Mouse (Mus musculus) lung, embryonic 14.5 days (tissue): ENCODE results near the gene Prkca. TPM values are rescaled to one million over a fixed set of nuclear protein-coding genes. Genes with fewer than 3 reads are reported as not detected.

Source experiments
- ATAC-seq: fragments of 200-750 bp; cut with Nextera tagmentation; 2 replicates; pipeline ENCODE4 v1.8.0; 2017; ENCODE audit warnings: mild to moderate bottlenecking, moderate TSS enrichment, moderate library complexity; ENCODE audit not compliant: insufficient read depth
- DNase-seq: peaks from one replicate; pipeline ENCODE4 v3.0.0-alpha.2; 2015
- H3K27ac ChIP-seq: fragments of 300-500 bp; sonication (generic); 2 replicates; pipeline ENCODE4 v1.5.1; 2014; ENCODE audit warnings: low read depth, mild to moderate bottlenecking, moderate library complexity
- H3K27me3 ChIP-seq: fragments of 300-500 bp; sonication (generic); 2 replicates; pipeline ENCODE4 v1.6.1; 2014; ENCODE audit warnings: low read length, control low read depth; ENCODE audit not compliant: insufficient read depth
- H3K36me3 ChIP-seq: fragments of 300-500 bp; sonication (generic); 2 replicates; pipeline ENCODE4 v1.6.1; 2014; ENCODE audit warnings: control low read depth; ENCODE audit not compliant: insufficient read depth
- H3K4me1 ChIP-seq: fragments of 300-500 bp; sonication (generic); 2 replicates; pipeline ENCODE4 v1.6.1; 2014; ENCODE audit warnings: antibody characterized with exemption, control low read depth; ENCODE audit not compliant: insufficient read depth
- H3K4me2 ChIP-seq: fragments of 300-500 bp; sonication (generic); 2 replicates; pipeline ENCODE4 v1.6.1; 2014; ENCODE audit warnings: mild to moderate bottlenecking
- H3K4me3 ChIP-seq: fragments of 300-500 bp; sonication (generic); 2 replicates; pipeline ENCODE4 v1.5.1; 2014; ENCODE audit warnings: low read depth, low read length
- H3K9ac ChIP-seq: fragments of 300-500 bp; sonication (generic); 2 replicates; pipeline ENCODE4 v1.6.1; 2014
- H3K9me3 ChIP-seq: fragments of 300-500 bp; sonication (generic); 2 replicates; pipeline ENCODE4 v1.6.1; 2016; ENCODE audit warnings: low read depth, low read length, control low read depth
- CTCF ChIP-seq: IDR thresholded peaks from 2 replicates; pipeline ENCODE4 v1.5.1; 2016; ENCODE audit warnings: antibody characterized with exemption, low read depth
- WGBS: fragments of 180-500 bp; shearing (Covaris S2); extraction: QIAGEN DNeasy Blood & Tissue Kit; methylation state at CpG from one replicate; pipeline ENCODE4 v1.1.7; 2014; 5-methylcytosine and 5-hydroxymethylcytosine counted together
- polyA plus RNA-seq: library from polyadenylated mRNA; unstranded; fragments of >200 nt; fragmentation: Nextera tagmentation; extraction: Ambion mirVana; gene quantifications from 2 replicates; pipeline ENCODE4 v1.2.1, GENCODE M21; 2014

The Prkca gene
- polyA plus RNA-seq, 1 experiment from 2014 or later: 11.8 TPM

DNA sequence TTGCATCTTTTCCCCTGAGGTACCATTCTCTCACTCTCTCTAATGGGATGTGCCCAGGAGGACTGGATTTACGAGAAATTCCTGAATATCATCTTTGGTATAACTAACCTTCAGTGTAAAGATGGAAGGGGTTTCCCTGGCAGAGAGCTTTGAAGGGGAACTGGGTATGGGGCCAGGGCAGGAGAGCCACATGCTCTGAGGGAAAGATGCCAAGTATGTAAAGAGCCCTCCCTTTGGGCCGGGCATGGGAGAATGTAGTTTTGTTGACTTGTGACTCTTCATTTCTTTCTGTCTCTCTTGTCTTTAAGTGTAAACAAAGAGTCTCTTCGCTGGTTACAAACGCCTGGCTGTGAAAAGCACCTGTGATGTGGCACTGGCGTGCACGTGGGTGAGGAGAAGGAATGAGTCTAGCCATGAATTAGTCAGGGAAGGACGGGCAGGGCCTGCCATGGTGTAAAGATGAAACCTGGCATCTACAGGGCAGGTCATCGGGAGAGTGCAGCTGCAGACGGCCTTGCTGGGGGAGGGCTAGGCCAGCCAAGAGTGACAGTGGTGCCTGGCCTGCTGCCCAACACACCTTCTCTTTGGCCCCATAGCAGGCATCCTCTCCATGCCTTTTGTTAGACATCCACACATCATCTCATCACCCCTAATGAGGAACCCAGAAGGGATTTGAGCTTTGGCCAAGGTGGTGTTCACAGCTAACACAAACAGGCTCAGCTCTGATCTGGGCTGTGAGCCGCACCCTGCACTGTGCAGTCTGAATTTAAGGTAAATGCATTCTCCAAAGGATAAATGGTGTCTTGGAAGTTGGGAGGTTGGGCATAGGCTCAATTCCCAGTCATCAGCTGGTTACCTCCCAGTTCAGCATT lies 388.3 kb downstream of the Prkca start:
- H3K27me3 ChIP-seq: no peaks in the 10 kb centered on the region
- H3K9me3 ChIP-seq: no peaks in the 10 kb centered on the region
- TF ChIP-seq CTCF: no peak
- no peak overlapping the region for H3K4me3 ChIP-seq
- H3K36me3 ChIP-seq: no peaks in the 10 kb centered on the region
- H3K4me1 ChIP-seq: no peaks in the 10 kb centered on the region
- no peak overlapping the region for H3K27ac ChIP-seq
- no peak for DNase-seq
- no peak overlapping the region for H3K4me2 ChIP-seq
- 65% methylated on average over 10 of the region's 10 CpGs for WGBS
- no peak overlapping the region for H3K9ac ChIP-seq
- no peak for ATAC-seq

DNA sequence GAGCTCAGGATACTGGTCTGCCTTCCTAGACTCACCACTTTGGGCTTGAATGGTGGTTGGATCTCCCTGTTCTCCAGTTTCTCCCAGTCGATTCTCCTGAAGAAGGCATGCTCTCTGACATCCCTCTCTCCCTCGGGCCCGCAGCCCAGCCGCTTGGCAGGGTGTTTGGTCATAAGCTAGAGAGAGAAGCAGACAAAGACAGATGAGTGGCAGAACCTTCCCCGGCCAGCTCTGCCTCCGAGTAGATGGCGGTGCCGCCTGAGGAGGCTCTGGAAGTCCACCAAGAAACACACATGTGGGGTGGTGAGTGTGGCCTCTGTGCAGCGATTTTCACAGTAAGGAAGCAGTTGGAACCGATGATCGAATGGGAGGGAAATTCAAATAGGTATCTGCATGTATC lies 392.3 kb downstream of the Prkca start:
- Histone ChIP-seq H3K27ac (no peak overlapping the region), H3K4me1 (no peaks in the 10 kb centered on the region), H3K4me2 (no peak overlapping the region), H3K9ac (no peak overlapping the region), H3K4me3 (no peak overlapping the region), H3K27me3 (no peaks in the 10 kb centered on the region), H3K9me3 (no peaks in the 10 kb centered on the region), H3K36me3 (no peaks in the 10 kb centered on the region)
- no peak for TF ChIP-seq CTCF
- 73% methylated on average over 11 of the region's 11 CpGs for WGBS
- no peak for DNase-seq
- ATAC-seq: no peak

DNA sequence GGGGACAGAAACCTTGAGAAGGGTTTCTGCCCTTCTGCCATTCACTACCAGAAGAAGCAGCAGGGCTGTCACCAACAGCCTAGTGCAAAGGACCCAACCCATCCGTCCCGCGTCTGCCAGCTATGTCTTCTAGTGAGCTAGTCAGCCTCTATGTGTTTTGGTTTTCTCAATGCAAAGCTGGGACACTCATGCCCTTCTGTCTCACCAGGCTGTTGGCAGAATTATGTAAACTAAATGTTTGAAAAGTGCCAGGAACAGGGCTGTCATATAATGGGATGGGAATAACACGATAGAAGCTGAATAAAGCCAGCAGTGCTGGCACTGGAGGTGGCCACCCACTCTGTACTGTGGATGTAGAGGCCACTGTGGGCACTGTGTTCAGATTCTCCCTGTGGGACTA lies 393.1 kb downstream of the Prkca start:
- Histone ChIP-seq H3K9me3 (no peaks in the 10 kb centered on the region), H3K4me1 (no peaks in the 10 kb centered on the region), H3K4me3 (no peak overlapping the region), H3K27me3 (no peaks in the 10 kb centered on the region), H3K27ac (no peak overlapping the region), H3K36me3 (no peaks in the 10 kb centered on the region), H3K9ac (no peak overlapping the region), H3K4me2 (no peak overlapping the region)
- no peak for ATAC-seq
- no peak for TF ChIP-seq CTCF
- DNase-seq: no peak
- 81% methylated on average over 4 of the region's 4 CpGs for WGBS

DNA sequence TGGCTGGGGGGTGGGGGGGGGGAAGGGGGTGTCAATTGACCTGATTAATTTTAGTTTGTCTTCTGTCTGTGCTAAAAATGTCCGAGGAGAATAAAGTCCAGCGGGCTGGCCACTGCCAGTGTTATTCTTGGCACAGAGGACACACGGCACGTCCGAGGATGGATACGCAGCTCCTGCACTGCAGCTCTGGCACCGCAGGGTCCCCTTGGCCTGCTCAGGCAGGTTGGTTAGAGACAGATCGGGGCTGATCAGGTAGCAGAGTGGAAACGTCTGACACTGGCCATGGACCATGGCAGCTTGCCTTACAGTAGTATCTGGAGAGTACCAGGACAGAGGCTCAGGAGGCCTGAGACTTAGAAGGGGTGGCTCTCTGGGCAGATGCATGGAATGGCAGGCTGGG lies 393.5 kb downstream of the Prkca start:
- no peak for TF ChIP-seq CTCF
- no peaks in the 10 kb centered on the region for H3K4me1 ChIP-seq
- H3K4me3 ChIP-seq: no peak overlapping the region
- no peak overlapping the region for H3K27ac ChIP-seq
- 0 out of 2 replicates have a peak, but pooled peaks cover 3% of the 10 kb centered on the region for H3K36me3 ChIP-seq
- no peaks in the 10 kb centered on the region for H3K27me3 ChIP-seq
- no peak for ATAC-seq
- DNase-seq: no peak
- WGBS: 63% methylated on average over 9 of the region's 9 CpGs
- H3K9me3 ChIP-seq: no peaks in the 10 kb centered on the region
- H3K4me2 ChIP-seq: no peak overlapping the region
- no peak overlapping the region for H3K9ac ChIP-seq

DNA sequence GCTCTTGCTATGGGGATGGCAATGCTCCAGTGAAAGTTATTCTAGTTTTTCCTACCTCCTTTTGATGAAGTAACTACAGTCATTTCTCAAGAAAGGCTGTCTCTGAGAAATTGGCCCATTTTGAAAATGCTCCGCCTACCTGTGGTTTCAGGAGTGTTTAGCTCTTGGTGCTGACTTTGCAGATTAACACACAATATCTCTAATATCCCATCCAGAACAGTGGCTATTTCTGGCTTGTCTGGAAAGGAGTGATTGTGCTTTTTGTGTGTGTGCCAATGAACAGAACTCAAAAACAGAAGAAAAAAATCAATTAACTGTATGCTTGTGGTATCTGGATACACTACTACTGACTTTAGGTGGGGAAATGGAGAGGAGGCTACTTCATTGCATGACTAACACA lies 395.8 kb downstream of the Prkca start:
- 90% methylated on average over 1 of the region's 1 CpGs for WGBS
- Histone ChIP-seq H3K4me1 (no peaks in the 10 kb centered on the region), H3K9ac (no peak overlapping the region), H3K9me3 (no peaks in the 10 kb centered on the region), H3K27me3 (no peaks in the 10 kb centered on the region), H3K36me3 (0 out of 2 replicates have a peak, but pooled peaks cover 5% of the 10 kb centered on the region), H3K4me3 (no peak overlapping the region), H3K27ac (no peak overlapping the region), H3K4me2 (no peak overlapping the region)
- ATAC-seq (no peak), DNase-seq (no peak)
- TF ChIP-seq CTCF: no peak

DNA sequence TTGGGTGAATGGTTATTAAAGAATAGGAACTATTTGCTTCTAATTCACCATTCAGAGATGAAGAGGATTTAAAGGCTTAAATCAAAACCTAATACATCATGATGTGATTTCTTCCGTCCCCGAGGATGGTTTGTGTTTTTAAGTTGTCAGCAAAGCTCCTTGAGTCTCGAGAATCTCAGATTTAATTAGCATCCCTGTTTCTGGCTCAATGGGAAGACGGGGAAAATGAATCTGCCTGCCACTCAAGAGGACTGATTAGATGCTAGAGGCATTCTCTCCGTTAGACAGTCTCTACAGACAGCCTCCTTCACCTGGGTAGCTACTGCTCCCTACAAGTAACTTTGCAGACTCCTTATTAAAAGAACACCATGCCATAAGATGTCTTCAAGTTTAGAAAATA lies 396.9 kb downstream of the Prkca start:
- DNase-seq: no peak

DNA sequence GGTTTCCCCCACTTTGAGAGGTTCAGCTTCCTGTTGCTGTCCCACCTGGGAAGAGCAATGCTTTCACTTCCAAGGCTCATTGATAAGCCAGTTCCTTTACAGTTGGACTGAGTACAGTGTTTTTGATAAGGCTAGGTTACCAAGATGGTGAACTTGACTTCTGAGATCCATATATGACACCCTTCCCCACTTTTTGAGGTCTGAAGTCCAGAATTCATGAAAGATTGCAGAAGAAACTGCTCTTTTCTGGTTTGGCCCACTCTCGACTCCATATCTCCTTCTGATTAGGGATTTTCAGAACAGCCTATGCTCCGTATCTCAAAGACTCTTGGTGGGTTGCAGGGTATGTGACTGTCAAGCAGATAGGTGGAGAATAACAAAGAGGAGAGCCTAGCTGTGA lies 406.8 kb downstream of the Prkca start:
- WGBS: 83% methylated on average over 2 of the region's 2 CpGs
- peaks cover 8% of the 10 kb centered on the region; the same call in 1 of the 2 replicates for H3K9me3 ChIP-seq
- H3K4me1 ChIP-seq: no peaks in the 10 kb centered on the region
- no peak overlapping the region for H3K4me3 ChIP-seq
- H3K4me2 ChIP-seq: no peak overlapping the region
- H3K36me3 ChIP-seq: 0 out of 2 replicates have a peak, but pooled peaks cover 5% of the 10 kb centered on the region
- H3K27ac ChIP-seq: no peak overlapping the region
- no peak for TF ChIP-seq CTCF
- H3K27me3 ChIP-seq: no peaks in the 10 kb centered on the region
- H3K9ac ChIP-seq: no peak overlapping the region
- ATAC-seq (no peak), DNase-seq (no peak)

More for the DNA sequence above, 396.9 kb downstream of the Prkca start:
- H3K4me1 ChIP-seq: no peaks in the 10 kb centered on the region
- H3K27me3 ChIP-seq: no peaks in the 10 kb centered on the region
- H3K9me3 ChIP-seq: no peaks in the 10 kb centered on the region
- H3K4me2 ChIP-seq: no peak overlapping the region
- H3K4me3 ChIP-seq: no peak overlapping the region
- TF ChIP-seq CTCF: no peak
- H3K27ac ChIP-seq: no peak overlapping the region
- 58% methylated on average over 5 of the region's 5 CpGs for WGBS
- no peak overlapping the region for H3K9ac ChIP-seq
- ATAC-seq: no peak
- 0 out of 2 replicates have a peak, but pooled peaks cover 5% of the 10 kb centered on the region for H3K36me3 ChIP-seq
